Mouse (Mus musculus): ENCODE results near the gene Gm36210. TPM values are rescaled to one million over a fixed set of nuclear protein-coding genes. Genes with fewer than 3 reads are reported as not detected.
"Not testable (repeated sequence)": the region's sequence is repeated elsewhere in the genome, so short reads cannot be mapped to it uniquely, and the experiment has no call there.

The Gm36210 gene
- polyA plus RNA-seq, 1 experiment from 2014 or later = not detected

GRCm38 (mm10) chr7:4865090-4865489, 41.2 kb downstream of the Gm36210 start:
- Histone ChIP-seq H3K4me3 (ENCODE audit: low read depth, low read length) (peak overlapping the region; percentile 55; the same call in 1 of the 2 replicates), H3K4me1 (ENCODE audit: control insufficient read depth, insufficient read depth, low read length) (0 out of 2 replicates have a peak, but pooled peaks cover 4% of the 10 kb centered on the region), H3K27me3 (ENCODE audit: control insufficient read depth, insufficient read depth, low read length) (no peaks in the 10 kb centered on the region), H3K4me2 (replicated peaks; ENCODE audit: low read depth, low read length) (peak overlapping the region; percentile 55), H3K36me3 (ENCODE audit: control insufficient read depth, insufficient read depth, low read length) (no peaks in the 10 kb centered on the region), H3K9ac (replicated peaks; ENCODE audit: low read depth, low read length) (no peak overlapping the region), H3K27ac (ENCODE audit: low read length) (no peak overlapping the region), H3K9me3 (ENCODE audit: control insufficient read depth, low read depth, low read length) (no peaks in the 10 kb centered on the region)
- no peak for ATAC-seq (ENCODE audit: insufficient number of reproducible peaks, insufficient read depth, low FRiP score, low read depth)
- WGBS = 61% methylated on average over 5 of the region's 5 CpGs

DNA sequence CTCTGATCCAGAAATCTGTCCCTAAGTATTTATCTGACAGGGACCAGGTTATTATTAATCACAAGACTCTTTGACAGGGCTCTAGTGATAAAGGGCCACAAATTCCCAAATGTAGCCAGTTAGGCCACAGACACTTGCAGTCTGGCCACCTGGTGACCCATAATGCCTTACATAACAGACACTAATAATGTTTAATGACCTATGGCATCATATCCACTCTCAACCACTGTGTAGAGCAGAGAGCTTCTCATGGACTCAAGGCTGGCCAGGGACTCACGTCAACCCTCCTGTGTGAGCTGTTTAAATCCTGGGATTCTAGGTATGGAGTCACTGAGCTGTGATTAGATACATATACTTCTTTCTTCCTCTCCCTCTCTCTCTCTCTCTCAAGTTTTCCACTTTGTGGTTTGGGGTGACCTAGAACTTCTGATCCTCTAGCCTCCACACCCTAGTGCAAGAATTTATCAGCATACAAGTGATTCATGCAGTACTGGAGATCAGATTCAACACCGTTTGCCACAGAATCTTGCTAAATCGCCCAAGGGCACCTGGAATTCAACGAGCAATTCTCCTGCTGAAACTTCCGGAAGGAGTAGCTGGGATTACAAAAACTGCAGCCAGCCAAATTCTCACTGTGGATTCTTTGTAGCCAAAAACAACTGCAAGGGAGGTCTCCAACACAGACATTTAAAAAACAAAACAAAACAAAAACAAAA, 42.0 kb downstream of the Gm36210 start:
- Histone ChIP-seq H3K4me3 (ENCODE audit: low read depth, low read length) (no peak overlapping the region), H3K9ac (replicated peaks; ENCODE audit: low read depth, low read length) (no peak overlapping the region), H3K27ac (ENCODE audit: low read length) (no peak overlapping the region), H3K36me3 (ENCODE audit: control insufficient read depth, insufficient read depth, low read length) (no peaks in the 10 kb centered on the region), H3K4me2 (replicated peaks; ENCODE audit: low read depth, low read length) (no peak overlapping the region), H3K9me3 (ENCODE audit: control insufficient read depth, low read depth, low read length) (no peaks in the 10 kb centered on the region), H3K27me3 (ENCODE audit: control insufficient read depth, insufficient read depth, low read length) (no peaks in the 10 kb centered on the region), H3K4me1 (ENCODE audit: control insufficient read depth, insufficient read depth, low read length) (0 out of 2 replicates have a peak, but pooled peaks cover 4% of the 10 kb centered on the region)
- WGBS = 83% methylated on average over 5 of the region's 5 CpGs
- ATAC-seq (ENCODE audit: insufficient number of reproducible peaks, insufficient read depth, low FRiP score, low read depth) = no peak

DNA sequence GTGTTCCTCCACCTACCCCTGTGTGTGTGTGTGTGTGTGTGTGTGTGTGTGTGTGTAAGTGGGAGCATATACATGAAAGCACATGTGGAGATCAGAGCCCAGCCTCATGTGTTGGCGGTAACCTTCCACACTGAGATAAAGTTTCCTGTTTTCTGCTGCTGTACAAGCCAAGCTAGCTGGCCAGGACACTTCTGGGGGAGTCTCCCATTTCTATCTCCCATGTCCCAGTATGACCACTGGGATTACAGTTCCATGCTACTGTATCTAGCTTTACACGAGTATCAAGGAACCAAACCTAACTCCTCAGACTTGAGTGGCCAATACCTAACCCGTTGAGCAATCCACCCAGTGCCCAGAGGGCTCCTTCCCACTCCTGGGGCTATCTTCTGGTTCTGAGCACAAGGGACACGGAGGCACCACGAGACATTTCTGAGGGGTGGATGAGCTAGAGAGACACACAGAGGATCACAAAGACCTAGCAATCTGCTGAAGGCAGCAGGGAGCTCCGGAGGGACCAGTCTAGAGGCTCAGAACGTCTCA, 42.7 kb downstream of the Gm36210 start:
- Histone ChIP-seq H3K27me3 (ENCODE audit: control insufficient read depth, insufficient read depth, low read length) (no peaks in the 10 kb centered on the region), H3K27ac (ENCODE audit: low read length) (no peak overlapping the region), H3K9me3 (ENCODE audit: control insufficient read depth, low read depth, low read length) (no peaks in the 10 kb centered on the region), H3K9ac (replicated peaks; ENCODE audit: low read depth, low read length) (no peak overlapping the region), H3K4me3 (ENCODE audit: low read depth, low read length) (no peak overlapping the region), H3K4me1 (ENCODE audit: control insufficient read depth, insufficient read depth, low read length) (0 out of 2 replicates have a peak, but pooled peaks cover 4% of the 10 kb centered on the region), H3K4me2 (replicated peaks; ENCODE audit: low read depth, low read length) (no peak overlapping the region), H3K36me3 (ENCODE audit: control insufficient read depth, insufficient read depth, low read length) (no peaks in the 10 kb centered on the region)
- 72% methylated on average over 7 of the region's 7 CpGs for WGBS
- ATAC-seq (ENCODE audit: insufficient number of reproducible peaks, insufficient read depth, low FRiP score, low read depth) = no peak

GRCm38 (mm10) chr7:4863041-4863440, 43.3 kb downstream of the Gm36210 start:
- Histone ChIP-seq H3K9me3 (ENCODE audit: control insufficient read depth, low read depth, low read length) (no peaks in the 10 kb centered on the region), H3K4me3 (ENCODE audit: low read depth, low read length) (no peak overlapping the region), H3K9ac (replicated peaks; ENCODE audit: low read depth, low read length) (no peak overlapping the region), H3K27me3 (ENCODE audit: control insufficient read depth, insufficient read depth, low read length) (no peaks in the 10 kb centered on the region), H3K27ac (ENCODE audit: low read length) (no peak overlapping the region), H3K4me2 (replicated peaks; ENCODE audit: low read depth, low read length) (no peak overlapping the region), H3K4me1 (ENCODE audit: control insufficient read depth, insufficient read depth, low read length) (0 out of 2 replicates have a peak, but pooled peaks cover 4% of the 10 kb centered on the region), H3K36me3 (ENCODE audit: control insufficient read depth, insufficient read depth, low read length) (no peaks in the 10 kb centered on the region)
- WGBS = 18% methylated on average over 1 of the region's 1 CpGs
- no peak for ATAC-seq (ENCODE audit: insufficient number of reproducible peaks, insufficient read depth, low FRiP score, low read depth)

DNA sequence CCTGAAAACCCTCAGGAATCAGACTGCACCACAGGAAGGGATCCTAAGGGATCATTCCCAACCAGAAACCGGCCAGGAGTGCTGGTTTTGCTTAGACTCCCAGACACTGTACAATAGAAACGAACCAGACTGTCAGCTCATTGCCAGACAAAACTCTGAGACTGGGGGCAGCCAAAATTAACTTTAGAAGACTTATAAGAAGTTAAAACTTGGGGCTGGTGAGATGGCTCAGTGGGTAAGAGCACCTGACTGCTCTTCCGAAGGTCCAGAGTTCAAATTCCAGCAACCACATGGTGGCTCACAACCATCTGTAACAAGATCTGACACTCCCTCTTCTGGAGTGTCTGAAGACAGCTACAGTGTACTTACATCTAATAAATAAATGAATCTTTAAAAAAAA, 45.4 kb downstream of the Gm36210 start:
- H3K4me1 ChIP-seq (ENCODE audit: control insufficient read depth, insufficient read depth, low read length); H3K4me2 ChIP-seq (replicated peaks; ENCODE audit: low read depth, low read length); H3K9ac ChIP-seq (replicated peaks; ENCODE audit: low read depth, low read length); ATAC-seq (ENCODE audit: insufficient number of reproducible peaks, insufficient read depth, low FRiP score, low read depth); H3K27ac ChIP-seq (ENCODE audit: low read length); H3K36me3 ChIP-seq (ENCODE audit: control insufficient read depth, insufficient read depth, low read length); H3K9me3 ChIP-seq (ENCODE audit: control insufficient read depth, low read depth, low read length); H3K27me3 ChIP-seq (ENCODE audit: control insufficient read depth, insufficient read depth, low read length); H3K4me3 ChIP-seq (ENCODE audit: low read depth, low read length): not testable (repeated sequence)
- WGBS = 69% methylated on average over 3 of the region's 3 CpGs

DNA sequence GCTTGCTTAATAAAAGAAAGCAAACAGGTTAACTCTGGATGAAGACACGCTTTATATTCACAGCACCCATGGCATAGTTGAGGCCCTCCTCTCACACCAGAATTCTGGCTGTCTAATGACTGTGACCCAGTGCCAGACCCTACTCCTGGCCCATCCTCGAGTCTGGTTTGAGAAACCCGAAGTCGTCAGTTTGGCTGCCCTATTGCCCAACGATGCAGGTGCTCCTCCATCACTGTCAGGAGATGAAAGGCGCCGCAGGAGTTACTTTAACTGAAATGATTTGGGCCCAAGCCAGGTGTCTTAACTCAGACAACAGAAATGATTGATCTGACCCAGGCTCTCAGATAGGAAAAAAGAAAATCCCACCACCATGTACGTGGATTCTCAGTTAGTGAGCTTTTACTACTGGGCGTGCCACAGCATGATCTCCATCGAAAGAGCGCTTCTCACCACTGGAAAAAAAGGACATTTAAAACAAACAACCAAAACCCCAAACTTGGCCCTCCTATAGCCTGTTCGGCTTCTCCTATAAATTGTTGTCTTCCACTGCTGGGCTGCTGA, 46.8 kb downstream of the Gm36210 start:
- Histone ChIP-seq H3K4me3 (ENCODE audit: low read depth, low read length) (no peak overlapping the region), H3K4me2 (replicated peaks; ENCODE audit: low read depth, low read length) (no peak overlapping the region), H3K27me3 (ENCODE audit: control insufficient read depth, insufficient read depth, low read length) (no peaks in the 10 kb centered on the region), H3K9me3 (ENCODE audit: control insufficient read depth, low read depth, low read length) (no peaks in the 10 kb centered on the region), H3K9ac (replicated peaks; ENCODE audit: low read depth, low read length) (no peak overlapping the region), H3K27ac (ENCODE audit: low read length) (no peak overlapping the region; the same call in 1 of the 2 replicates), H3K36me3 (ENCODE audit: control insufficient read depth, insufficient read depth, low read length) (no peaks in the 10 kb centered on the region), H3K4me1 (ENCODE audit: control insufficient read depth, insufficient read depth, low read length) (no peaks in the 10 kb centered on the region)
- ATAC-seq (ENCODE audit: insufficient number of reproducible peaks, insufficient read depth, low FRiP score, low read depth) = peak; percentile 73; the same call in 1 of the 2 replicates
- WGBS = 30% methylated on average over 12 of the region's 12 CpGs

DNA sequence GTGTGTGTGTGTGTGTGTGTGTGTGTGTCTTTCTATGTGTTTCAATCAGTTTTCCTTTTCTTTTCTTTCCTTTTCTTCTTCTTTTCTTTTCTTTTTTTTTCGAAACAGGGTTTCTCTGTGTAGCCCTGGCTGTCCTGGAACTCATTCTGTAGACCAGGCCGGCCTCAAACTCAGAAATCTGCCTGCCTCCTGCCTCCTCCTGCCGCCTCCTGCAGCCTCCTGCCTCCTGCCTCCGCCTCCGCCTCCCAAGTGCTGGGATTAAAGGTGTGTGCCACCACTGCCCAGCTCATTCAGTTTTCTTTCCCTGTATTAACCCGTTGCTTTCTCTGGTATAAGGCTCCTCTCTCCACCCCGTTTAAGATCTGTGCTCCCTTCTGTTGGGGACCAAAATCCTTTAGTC, 49.0 kb downstream of the Gm36210 start:
- Histone ChIP-seq H3K4me3 (ENCODE audit: low read depth, low read length) (no peak overlapping the region), H3K36me3 (ENCODE audit: control insufficient read depth, insufficient read depth, low read length) (no peaks in the 10 kb centered on the region), H3K9me3 (ENCODE audit: control insufficient read depth, low read depth, low read length) (no peaks in the 10 kb centered on the region), H3K4me2 (replicated peaks; ENCODE audit: low read depth, low read length) (no peak overlapping the region), H3K4me1 (ENCODE audit: control insufficient read depth, insufficient read depth, low read length) (no peaks in the 10 kb centered on the region), H3K27ac (ENCODE audit: low read length) (no peak overlapping the region), H3K9ac (replicated peaks; ENCODE audit: low read depth, low read length) (no peak overlapping the region), H3K27me3 (ENCODE audit: control insufficient read depth, insufficient read depth, low read length) (no peaks in the 10 kb centered on the region)
- WGBS = 62% methylated on average over 7 of the region's 7 CpGs
- no peak for ATAC-seq (ENCODE audit: insufficient number of reproducible peaks, insufficient read depth, low FRiP score, low read depth)

- H3K36me3 ChIP-seq (ENCODE audit: control insufficient read depth, insufficient read depth, low read length) = no peaks in the 10 kb centered on the region
- no peak for ATAC-seq (ENCODE audit: insufficient number of reproducible peaks, insufficient read depth, low FRiP score, low read depth)
- H3K9me3 ChIP-seq (ENCODE audit: control insufficient read depth, low read depth, low read length) = no peaks in the 10 kb centered on the region
- no peak overlapping the region for H3K4me2 ChIP-seq (replicated peaks; ENCODE audit: low read depth, low read length)
- WGBS = 85% methylated on average over 9 of the region's 9 CpGs
- no peaks in the 10 kb centered on the region for H3K4me1 ChIP-seq (ENCODE audit: control insufficient read depth, insufficient read depth, low read length)
- no peak overlapping the region for H3K9ac ChIP-seq (replicated peaks; ENCODE audit: low read depth, low read length)
- H3K27ac ChIP-seq (ENCODE audit: low read length) = no peak overlapping the region
- H3K27me3 ChIP-seq (ENCODE audit: control insufficient read depth, insufficient read depth, low read length) = no peaks in the 10 kb centered on the region
- H3K4me3 ChIP-seq (ENCODE audit: low read depth, low read length) = no peak overlapping the region
Measured at GRCm38 (mm10) chr7:4856508-4856907, 49.8 kb downstream of the Gm36210 start.
